In the genomic region with DNA sequence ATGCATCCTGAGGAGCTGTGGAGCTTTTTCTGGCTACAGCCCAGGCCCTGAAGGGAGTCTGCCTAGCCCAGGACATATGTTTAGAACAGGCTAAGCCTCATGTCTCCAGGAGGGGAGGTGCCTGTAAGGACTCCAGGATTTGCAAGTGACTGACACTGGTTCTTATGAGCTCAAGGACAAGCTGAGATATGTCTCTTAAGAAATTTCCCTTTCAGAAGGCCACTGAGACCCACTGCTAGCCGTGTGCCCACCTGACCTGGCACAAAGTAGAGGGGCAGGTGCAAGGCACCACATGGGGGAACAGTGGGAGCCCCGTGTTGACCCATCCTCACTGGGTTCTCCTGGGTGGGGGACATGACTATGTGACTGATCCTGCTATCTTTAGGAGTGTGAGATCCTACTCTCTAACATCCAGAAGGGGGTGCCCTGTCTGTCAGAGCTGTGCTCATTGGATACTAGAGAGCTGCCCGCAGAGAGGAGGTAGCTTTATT, we compare ENCODE assay signal across 20 mouse cellular contexts.
DNase-seq lines count a peak whose midpoint lies in the region; ATAC-seq lines count a peak whose summit lies in the region.
"Had no signal": no experiment of that assay in that cellular context is flagged by ENCODE, and none has a peak within 500 bp of the region (broad histone marks: within the 10 kb centered on the region; RNA-seq: fewer than 3 reads in every experiment).

No protein-coding gene starts in this region.

- DNase-seq in frontal cortex, adult 2 months (ENCODE audit: extremely low spot score in 1 of 2, low spot score in 1 of 2): no peak
- DNase-seq in brain, adult 2 months (ENCODE audit: low read depth, low spot score): peak; percentile 61
- DNase-seq in cerebellum, adult 9-10 months: peak; percentile 73
- peak; percentile 58 for DNase-seq in cerebellum, postnatal 36 days
- DNase-seq: adrenal gland, postnatal 25 days; heart, postnatal 14 days; kidney, adult 8-10 months; kidney, postnatal 4 days; layer of hippocampus, adult 9-11 months; lung, adult 2 months; lung, postnatal 10 days; right cerebral cortex, adult 18-20 months; thymus, adult 2 months; thymus, postnatal 36 days had no signal

- peak; percentile 59; the same call in 1 of the 2 replicates for ATAC-seq in frontal cortex, adult (ENCODE audit: low TSS enrichment)
- ATAC-seq in megakaryocyte-erythroid progenitor cell, adult 5-6 weeks (replicated peaks; ENCODE audit: low FRiP score, low TSS enrichment, poor library complexity, severe bottlenecking): no peak
- no peak for ATAC-seq in erythroblast, adult 5-6 weeks (replicated peaks; ENCODE audit: low FRiP score, poor library complexity, severe bottlenecking)
- ATAC-seq: forebrain, embryonic 15.5 days; intestine, embryonic 16.5 days; midbrain, embryonic 15.5 days had no signal

Comparison
In these comparisons a context has a peak if more than half of its experiments do, and no peak if none do; other contexts are left out.
1. DNase-seq: peak in brain, adult 2 months (single experiment), cerebellum, adult 9-10 months (single experiment) and cerebellum, postnatal 36 days (2 of 2); none in frontal cortex, adult 2 months (0 of 2).